In the genomic region with DNA sequence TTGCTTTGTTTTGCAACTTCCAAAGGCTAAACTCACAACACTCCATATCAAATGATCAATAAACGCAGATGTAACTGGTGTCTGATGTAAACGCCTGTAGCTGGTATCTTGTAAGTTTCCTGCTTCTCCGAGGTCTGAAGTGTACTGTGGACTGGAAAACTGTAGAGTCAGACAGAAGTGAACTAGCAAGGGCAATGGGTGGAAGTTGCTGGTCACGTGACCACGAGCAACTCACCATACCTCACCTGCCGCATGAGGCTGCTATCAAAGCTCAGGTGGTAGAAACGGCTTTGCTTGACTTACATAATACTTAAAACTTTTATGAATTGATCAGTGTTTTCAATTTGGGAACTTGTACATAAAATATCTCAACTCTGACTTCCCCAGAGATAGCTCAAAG, we compare ENCODE assay signal across 17 mouse cellular contexts.
"Had no signal": no experiment of that assay in that cellular context is flagged by ENCODE, and none has a peak within 500 bp of the region (broad histone marks: within the 10 kb centered on the region; RNA-seq: fewer than 3 reads in every experiment).

No protein-coding gene starts in this region.

- H3K4me3 ChIP-seq: neural tube, embryonic 12.5 days; neural tube, embryonic 13.5 days; neural tube, embryonic 15.5 days; stomach, embryonic 15.5 days had no signal

- H3K9ac ChIP-seq: neural tube, embryonic 12.5 days; neural tube, embryonic 13.5 days; neural tube, embryonic 15.5 days; stomach, embryonic 15.5 days had no signal

- H3K4me2 ChIP-seq: neural tube, embryonic 12.5 days; neural tube, embryonic 13.5 days; neural tube, embryonic 15.5 days; stomach, embryonic 15.5 days had no signal

- H3K9me3 ChIP-seq: neural tube, embryonic 12.5 days; neural tube, embryonic 13.5 days; neural tube, embryonic 15.5 days; stomach, embryonic 15.5 days had no signal

- H3K27me3 ChIP-seq: stomach, embryonic 15.5 days had no signal

- DNase-seq: retina, postnatal 1 day; right cerebral cortex, adult 18-20 months; right cerebral cortex, postnatal 14 days; right cerebral cortex, postnatal 25 days; right cerebral cortex, postnatal 4 days; spleen, adult 18-20 months; thymus, adult 18-20 months; thymus, adult 2 months; thymus, postnatal 14 days; thymus, postnatal 25 days; thymus, postnatal 36 days; thymus, postnatal 4 days had no signal

- H3K4me1 ChIP-seq: neural tube, embryonic 12.5 days had no signal

- H3K27ac ChIP-seq: neural tube, embryonic 12.5 days; neural tube, embryonic 13.5 days; neural tube, embryonic 15.5 days; stomach, embryonic 15.5 days; stomach, postnatal 0 days had no signal

- H3K36me3 ChIP-seq: neural tube, embryonic 12.5 days; neural tube, embryonic 13.5 days; neural tube, embryonic 15.5 days; stomach, embryonic 15.5 days had no signal
